Mouse (Mus musculus): ENCODE measurements around the gene Cyp1b1. TPM values are rescaled to one million over a fixed set of nuclear protein-coding genes. Genes with fewer than 3 reads are reported as not detected.
A peak's percentile ranks its signal among the peaks of the same experiment; 100 is the strongest.

Gene Cyp1b1
- polyA plus RNA-seq, 1 experiment = 8.4 TPM

DNA sequence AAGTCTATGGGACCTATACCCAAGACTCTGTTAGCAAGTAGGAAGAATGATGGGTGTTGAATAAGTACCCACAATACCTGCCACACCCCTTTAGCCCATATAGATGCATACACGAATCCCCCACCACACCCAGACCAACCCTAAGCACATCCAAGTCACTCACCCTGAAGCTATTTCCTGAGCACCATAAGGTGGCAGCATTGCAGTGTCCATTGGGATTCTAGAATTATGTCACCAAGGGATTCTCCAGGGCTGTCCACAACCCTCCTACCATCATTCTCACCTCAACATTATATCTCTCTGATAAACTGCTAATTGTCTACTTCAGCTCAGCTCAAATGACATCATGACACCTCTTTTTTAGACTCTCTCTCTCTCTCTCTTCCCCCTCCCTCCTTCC is 15.7 kb downstream of the Cyp1b1 start:
- Histone ChIP-seq H3K4me3 (ENCODE audit: low read depth, low read length) (no peak overlapping the region), H3K27ac (ENCODE audit: insufficient read depth, low read length) (no peak overlapping the region), H3K4me1 (ENCODE audit: control insufficient read depth, insufficient read depth, low read length) (no peaks in the 10 kb centered on the region), H3K9me3 (replicated peaks; ENCODE audit: control insufficient read depth, insufficient read depth, low read length, poor library complexity, severe bottlenecking) (no peaks in the 10 kb centered on the region), H3K36me3 (ENCODE audit: control insufficient read depth, insufficient read depth, low read length, poor library complexity, severe bottlenecking) (no peaks in the 10 kb centered on the region), H3K27me3 (ENCODE audit: control insufficient read depth, insufficient read depth, low read length, poor library complexity, severe bottlenecking) (no peaks in the 10 kb centered on the region), H3K9ac (ENCODE audit: low read depth, poor library complexity, severe bottlenecking) (no peak overlapping the region)
- TF ChIP-seq POLR2A (IDR thresholded peaks at IDR 0.05; ENCODE audit: insufficient read depth, low read length) = no peak
- TF ChIP-seq CTCF (IDR thresholded peaks at IDR 0.05; ENCODE audit: low read depth, low read length) = peak; percentile 26

DNA sequence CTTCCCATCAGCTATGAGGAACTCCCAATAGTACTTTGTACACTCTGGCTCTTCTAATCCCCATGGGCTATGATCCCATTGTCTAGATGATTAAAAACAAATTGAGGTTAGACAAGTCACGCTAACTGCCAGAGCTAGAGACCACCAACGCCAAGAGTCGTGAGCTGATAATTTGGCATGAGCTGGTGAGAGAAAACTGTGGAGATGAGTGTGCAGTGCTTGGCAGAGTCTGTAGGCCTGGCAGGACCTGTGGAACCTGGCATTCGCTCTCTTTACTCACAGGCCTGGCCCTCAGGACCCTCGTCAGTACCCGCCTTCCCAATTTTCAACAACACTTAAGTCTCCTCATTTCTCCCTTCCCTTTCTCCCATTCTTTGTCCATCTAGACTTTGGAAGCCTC is 19.3 kb downstream of the Cyp1b1 start:
- Histone ChIP-seq H3K27ac (ENCODE audit: insufficient read depth, low read length) (no peak overlapping the region), H3K9ac (ENCODE audit: low read depth, poor library complexity, severe bottlenecking) (no peak overlapping the region), H3K9me3 (replicated peaks; ENCODE audit: control insufficient read depth, insufficient read depth, low read length, poor library complexity, severe bottlenecking) (no peaks in the 10 kb centered on the region), H3K4me1 (ENCODE audit: control insufficient read depth, insufficient read depth, low read length) (no peaks in the 10 kb centered on the region), H3K36me3 (ENCODE audit: control insufficient read depth, insufficient read depth, low read length, poor library complexity, severe bottlenecking) (no peaks in the 10 kb centered on the region), H3K27me3 (ENCODE audit: control insufficient read depth, insufficient read depth, low read length, poor library complexity, severe bottlenecking) (no peaks in the 10 kb centered on the region), H3K4me3 (ENCODE audit: low read depth, low read length) (no peak overlapping the region)
- TF ChIP-seq CTCF (IDR thresholded peaks at IDR 0.05; ENCODE audit: low read depth, low read length) = no peak
- no peak for TF ChIP-seq EP300 (IDR thresholded peaks at IDR 0.05; ENCODE audit: insufficient read depth, low read depth, low read length)
- TF ChIP-seq POLR2A (IDR thresholded peaks at IDR 0.05; ENCODE audit: insufficient read depth, low read length) = no peak

DNA sequence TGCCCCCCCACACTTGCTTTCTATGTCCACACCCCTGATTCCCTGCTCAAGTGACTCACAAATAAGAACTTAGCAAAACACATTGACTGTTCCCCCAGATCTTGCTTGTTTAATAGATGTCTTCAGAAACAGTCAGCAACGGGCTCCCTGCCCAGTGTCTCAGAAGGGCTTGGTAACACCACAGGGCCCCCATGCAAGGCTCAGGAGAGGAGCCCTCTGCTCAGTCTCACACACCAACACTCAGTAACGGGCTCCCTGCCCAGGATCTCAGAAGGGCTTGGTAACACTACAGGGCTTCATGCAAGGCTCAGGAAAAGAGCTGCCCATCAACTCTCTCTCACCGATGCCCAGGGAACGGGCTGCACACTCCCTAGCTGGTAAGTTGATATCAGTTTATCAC is 19.8 kb downstream of the Cyp1b1 start:
- Histone ChIP-seq H3K27ac (ENCODE audit: insufficient read depth, low read length) (no peak overlapping the region), H3K4me3 (ENCODE audit: low read depth, low read length) (no peak overlapping the region), H3K9me3 (replicated peaks; ENCODE audit: control insufficient read depth, insufficient read depth, low read length, poor library complexity, severe bottlenecking) (no peaks in the 10 kb centered on the region), H3K36me3 (ENCODE audit: control insufficient read depth, insufficient read depth, low read length, poor library complexity, severe bottlenecking) (no peaks in the 10 kb centered on the region), H3K9ac (ENCODE audit: low read depth, poor library complexity, severe bottlenecking) (no peak overlapping the region), H3K4me1 (ENCODE audit: control insufficient read depth, insufficient read depth, low read length) (no peaks in the 10 kb centered on the region), H3K27me3 (ENCODE audit: control insufficient read depth, insufficient read depth, low read length, poor library complexity, severe bottlenecking) (no peaks in the 10 kb centered on the region)
- TF ChIP-seq POLR2A (IDR thresholded peaks at IDR 0.05; ENCODE audit: insufficient read depth, low read length) (no peak), CTCF (IDR thresholded peaks at IDR 0.05; ENCODE audit: low read depth, low read length) (no peak), EP300 (IDR thresholded peaks at IDR 0.05; ENCODE audit: insufficient read depth, low read depth, low read length) (no peak)

DNA sequence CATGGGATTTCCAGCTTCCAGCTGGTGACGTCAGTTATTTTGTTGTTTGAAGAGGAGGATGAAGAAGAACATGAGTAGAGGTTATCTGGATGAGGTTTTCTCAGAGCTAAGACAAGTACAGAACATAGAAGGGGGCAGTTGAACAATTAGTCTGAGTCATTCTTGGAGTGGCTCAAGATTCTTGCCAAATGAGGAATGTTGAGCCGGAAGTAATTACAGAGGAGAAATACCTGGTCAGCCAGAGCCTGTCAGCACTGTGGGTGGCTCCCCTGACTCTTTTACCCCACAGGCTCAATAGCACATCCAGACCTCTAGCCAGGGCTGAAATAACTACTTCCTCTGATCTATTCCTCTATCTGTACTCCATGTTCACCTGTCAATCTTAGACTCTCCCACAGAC is 44.0 kb downstream of the Cyp1b1 start:
- Histone ChIP-seq H3K36me3 (ENCODE audit: control insufficient read depth, insufficient read depth, low read length, poor library complexity, severe bottlenecking) (no peaks in the 10 kb centered on the region), H3K9ac (ENCODE audit: low read depth, poor library complexity, severe bottlenecking) (no peak overlapping the region), H3K4me3 (ENCODE audit: low read depth, low read length) (no peak overlapping the region), H3K27me3 (ENCODE audit: control insufficient read depth, insufficient read depth, low read length, poor library complexity, severe bottlenecking) (no peaks in the 10 kb centered on the region), H3K4me1 (ENCODE audit: control insufficient read depth, insufficient read depth, low read length) (no peaks in the 10 kb centered on the region), H3K27ac (ENCODE audit: insufficient read depth, low read length) (no peak overlapping the region), H3K9me3 (replicated peaks; ENCODE audit: control insufficient read depth, insufficient read depth, low read length, poor library complexity, severe bottlenecking) (no peaks in the 10 kb centered on the region)
- no peak for TF ChIP-seq EP300 (IDR thresholded peaks at IDR 0.05; ENCODE audit: insufficient read depth, low read depth, low read length)

GRCm38 (mm10) chr17:79664106-79664417 is 50.8 kb downstream of the Cyp1b1 start:
- no peak overlapping the region for H3K27ac ChIP-seq (ENCODE audit: insufficient read depth, low read length)
- no peak overlapping the region for H3K9ac ChIP-seq (ENCODE audit: low read depth, poor library complexity, severe bottlenecking)
- TF ChIP-seq CTCF (IDR thresholded peaks at IDR 0.05; ENCODE audit: low read depth, low read length) = no peak
- no peak for TF ChIP-seq EP300 (IDR thresholded peaks at IDR 0.05; ENCODE audit: insufficient read depth, low read depth, low read length)
- TF ChIP-seq POLR2A (IDR thresholded peaks at IDR 0.05; ENCODE audit: insufficient read depth, low read length) = no peak
- no peaks in the 10 kb centered on the region for H3K9me3 ChIP-seq (replicated peaks; ENCODE audit: control insufficient read depth, insufficient read depth, low read length, poor library complexity, severe bottlenecking)
- no peak overlapping the region for H3K4me3 ChIP-seq (ENCODE audit: low read depth, low read length)
- no peaks in the 10 kb centered on the region for H3K27me3 ChIP-seq (ENCODE audit: control insufficient read depth, insufficient read depth, low read length, poor library complexity, severe bottlenecking)
- H3K4me1 ChIP-seq (ENCODE audit: control insufficient read depth, insufficient read depth, low read length) = no peaks in the 10 kb centered on the region
- no peaks in the 10 kb centered on the region for H3K36me3 ChIP-seq (ENCODE audit: control insufficient read depth, insufficient read depth, low read length, poor library complexity, severe bottlenecking)

DNA sequence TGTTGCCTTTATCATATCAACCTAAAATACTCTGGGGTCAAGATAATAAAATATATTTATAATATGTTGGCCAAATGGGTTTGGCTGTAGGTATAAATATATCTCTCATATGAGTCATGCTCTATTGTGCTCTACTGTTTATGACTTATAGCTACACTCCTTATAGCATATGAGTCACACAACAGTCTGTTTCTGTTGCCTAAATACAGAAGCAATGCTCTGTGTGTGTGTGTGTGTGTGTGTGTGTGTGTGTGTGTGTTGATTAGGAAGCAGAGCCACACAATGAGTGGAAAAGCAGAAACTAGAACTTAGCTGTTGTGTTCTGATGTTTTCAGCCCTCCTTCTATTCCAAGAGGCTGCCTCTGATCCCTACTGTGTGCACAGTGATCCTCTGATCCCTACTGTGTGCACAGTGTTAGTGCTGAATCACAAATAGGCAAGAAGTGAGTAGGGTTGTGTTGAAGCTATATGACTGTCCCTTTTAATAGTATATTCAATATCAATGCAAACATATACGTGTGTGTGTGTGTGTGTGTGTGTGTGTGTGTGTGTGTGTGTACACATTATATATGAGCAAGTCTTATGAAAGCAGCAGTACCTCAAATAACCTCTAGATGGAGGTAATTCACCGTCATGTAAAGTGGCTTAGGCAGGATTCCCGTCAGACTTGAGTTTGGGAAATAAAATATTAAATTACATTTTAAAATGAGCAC is 51.3 kb downstream of the Cyp1b1 start:
- Histone ChIP-seq H3K27ac (ENCODE audit: insufficient read depth, low read length) (no peak overlapping the region), H3K9ac (ENCODE audit: low read depth, poor library complexity, severe bottlenecking) (no peak overlapping the region), H3K9me3 (replicated peaks; ENCODE audit: control insufficient read depth, insufficient read depth, low read length, poor library complexity, severe bottlenecking) (no peaks in the 10 kb centered on the region), H3K36me3 (ENCODE audit: control insufficient read depth, insufficient read depth, low read length, poor library complexity, severe bottlenecking) (no peaks in the 10 kb centered on the region), H3K4me3 (ENCODE audit: low read depth, low read length) (no peak overlapping the region), H3K27me3 (ENCODE audit: control insufficient read depth, insufficient read depth, low read length, poor library complexity, severe bottlenecking) (no peaks in the 10 kb centered on the region), H3K4me1 (ENCODE audit: control insufficient read depth, insufficient read depth, low read length) (no peaks in the 10 kb centered on the region)
- TF ChIP-seq POLR2A (IDR thresholded peaks at IDR 0.05; ENCODE audit: insufficient read depth, low read length) (no peak), CTCF (IDR thresholded peaks at IDR 0.05; ENCODE audit: low read depth, low read length) (no peak), EP300 (IDR thresholded peaks at IDR 0.05; ENCODE audit: insufficient read depth, low read depth, low read length) (no peak)
